Mouse (Mus musculus) CH12.LX (cell line): Measurements from ENCODE around the gene Shq1. TPM values are rescaled to one million over a fixed set of nuclear protein-coding genes. Genes with fewer than 3 reads are reported as not detected.

ENCODE experiments used
- DNase-seq: peaks from one replicate; pipeline ENCODE4 v3.0.0-alpha.2; 2013; ENCODE audit errors: extremely low read depth
- H3K27ac ChIP-seq: 2 replicates; pipeline ENCODE4 v1.5.1; 2012; ENCODE audit warnings: low read depth, mild to moderate bottlenecking, control low read depth, moderate library complexity; ENCODE audit not compliant: insufficient read depth
- H3K27me3 ChIP-seq: replicated peaks from 2 replicates; pipeline ENCODE3; 2012; ENCODE audit warnings: inconsistent platforms
- H3K36me3 ChIP-seq, 2 experiments: replicated peaks in 1 of 2; 2 replicates each; pipeline versions ENCODE3 to v1.6.1; 2012; ENCODE audit warnings: inconsistent platforms in 1 of 2, low read length in 1 of 2, mild to moderate bottlenecking in 1 of 2, mixed read lengths in 1 of 2, moderate library complexity in 1 of 2; ENCODE audit not compliant: control insufficient read depth in 1 of 2, insufficient read depth in 1 of 2
- H3K4me1 ChIP-seq, 2 experiments: 2 replicates each; pipeline ENCODE4 v1.6.1; 2012; ENCODE audit warnings: inconsistent platforms in 1 of 2, moderate library complexity in 1 of 2; ENCODE audit not compliant: insufficient read depth in 2 of 2, control insufficient read depth in 1 of 2
- H3K4me2 ChIP-seq: 2 replicates; pipeline ENCODE4 v1.6.1; 2012; ENCODE audit warnings: low read depth, mild to moderate bottlenecking, control low read depth; ENCODE audit not compliant: poor library complexity, insufficient read depth, severe bottlenecking
- H3K4me3 ChIP-seq, 3 experiments: fragments of 150-350 bp in 1 of 3; sonication (generic) in 1 of 3; replicated peaks in 1 of 3; 2 replicates each; pipeline versions ENCODE3 to v1.5.1; 2011 to 2012; ENCODE audit warnings: low read depth in 2 of 3, low read length in 2 of 3, mild to moderate bottlenecking in 2 of 3, moderate library complexity in 2 of 3, control low read depth in 1 of 3, improper control_type of control experiment in 1 of 3, inconsistent platforms in 1 of 3, mixed read lengths in 1 of 3; ENCODE audit not compliant: poor library complexity in 1 of 3
- H3K79me2 ChIP-seq: replicated peaks from 2 replicates; pipeline ENCODE4 v1.6.1; 2012; ENCODE audit warnings: mild to moderate bottlenecking, moderate library complexity; ENCODE audit not compliant: control insufficient read depth, poor library complexity, insufficient read depth, severe bottlenecking; ENCODE audit errors: extremely low read depth
- H3K9ac ChIP-seq: 2 replicates; pipeline ENCODE4 v1.6.1; 2012; ENCODE audit warnings: low read depth, mild to moderate bottlenecking, control low read depth, moderate library complexity; ENCODE audit not compliant: insufficient read depth
- H3K9me3 ChIP-seq: replicated peaks from 2 replicates; pipeline ENCODE3; 2012; ENCODE audit warnings: low read length, inconsistent platforms, mixed read lengths
- CTCF ChIP-seq, 2 experiments: IDR thresholded peaks in 1 of 2; conservative IDR thresholded peaks in 1 of 2; 2 replicates each; pipeline ENCODE4 v1.5.1; 2011 to 2012; ENCODE audit warnings: low read depth in 2 of 2, low read length in 2 of 2, improper control_type of control experiment in 1 of 2, inconsistent platforms in 1 of 2, mild to moderate bottlenecking in 1 of 2, moderate library complexity in 1 of 2
- EP300 ChIP-seq: IDR thresholded peaks from 2 replicates; pipeline ENCODE4 v1.6.1; 2011; ENCODE audit warnings: low read length, improper control_type of control experiment
- ETS1 ChIP-seq: conservative IDR thresholded peaks from 2 replicates; pipeline ENCODE4 v1.6.1; 2012; ENCODE audit warnings: low read depth, mild to moderate bottlenecking, inconsistent platforms, low read length, improper control_type of control experiment, moderate library complexity
- GABPA ChIP-seq: IDR thresholded peaks from 2 replicates; pipeline ENCODE4 v1.6.1; 2012; ENCODE audit warnings: low read depth, low read length, improper control_type of control experiment, inconsistent platforms; ENCODE audit not compliant: insufficient replicate concordance
- IRF4 ChIP-seq: IDR thresholded peaks from 2 replicates; pipeline ENCODE4 v1.6.1; 2014; ENCODE audit warnings: low read depth, mild to moderate bottlenecking, inconsistent platforms, low read length, improper control_type of control experiment
- JUN ChIP-seq: IDR thresholded peaks from 2 replicates; pipeline ENCODE4 v1.6.1; 2011; ENCODE audit warnings: low read depth, mild to moderate bottlenecking, low read length, improper control_type of control experiment, moderate library complexity; ENCODE audit not compliant: insufficient read depth
- MEF2A ChIP-seq: IDR thresholded peaks from 2 replicates; pipeline ENCODE4 v1.6.1; 2014; ENCODE audit warnings: low read depth, mild to moderate bottlenecking, inconsistent platforms, low read length, improper control_type of control experiment, borderline replicate concordance
- MXI1 ChIP-seq: IDR thresholded peaks from 2 replicates; pipeline ENCODE4 v1.6.1; 2011; ENCODE audit warnings: mild to moderate bottlenecking, low read depth, low read length, improper control_type of control experiment
- MYC ChIP-seq: IDR thresholded peaks from 2 replicates; pipeline ENCODE4 v1.6.1; 2011; ENCODE audit warnings: low read depth, mild to moderate bottlenecking, improper control_type of control experiment, low read length
- NRF1 ChIP-seq: IDR thresholded peaks from 2 replicates; pipeline ENCODE4 v1.6.1; 2014; ENCODE audit warnings: low read depth, mild to moderate bottlenecking, inconsistent platforms, low read length, improper control_type of control experiment, moderate library complexity
- PAX5 ChIP-seq: IDR thresholded peaks from 2 replicates; pipeline ENCODE4 v1.6.1; 2012; ENCODE audit warnings: low read length, inconsistent platforms, mixed read lengths
- POLR2A ChIP-seq: IDR thresholded peaks from 2 replicates; pipeline ENCODE4 v1.6.1; 2011; ENCODE audit warnings: low read depth, mild to moderate bottlenecking, improper control_type of control experiment, low read length
- RAD21 ChIP-seq: IDR thresholded peaks from 2 replicates; pipeline ENCODE4 v1.6.1; 2011; ENCODE audit warnings: low read depth, mild to moderate bottlenecking, low read length, improper control_type of control experiment, moderate library complexity
- SMC3 ChIP-seq: IDR thresholded peaks from 2 replicates; pipeline ENCODE4 v1.6.1; 2011; ENCODE audit warnings: low read depth, low read length, improper control_type of control experiment
- TBP ChIP-seq: conservative IDR thresholded peaks from 2 replicates; pipeline ENCODE4 v1.6.1; 2011; ENCODE audit warnings: low read depth, low read length, improper control_type of control experiment
- ZC3H11A ChIP-seq: IDR thresholded peaks from 2 replicates; pipeline ENCODE4 v1.6.1; 2012; ENCODE audit warnings: low read depth, mild to moderate bottlenecking, inconsistent platforms, low read length, improper control_type of control experiment
- ZMIZ1 ChIP-seq: IDR thresholded peaks from 2 replicates; pipeline ENCODE4 v1.6.1; 2012; ENCODE audit warnings: low read depth, mild to moderate bottlenecking, inconsistent platforms, low read length, improper control_type of control experiment
- ZNF384 ChIP-seq: IDR thresholded peaks from 2 replicates; pipeline ENCODE4 v1.6.1; 2012; ENCODE audit warnings: low read depth, low read length, improper control_type of control experiment, inconsistent platforms
- dilution Hi-C: fragments of 300-500 bp; cut with MboI; formaldehyde crosslinking; loops from 2 replicates; pipeline ENCODE4 v1.14.3; 2020; ENCODE audit warnings: low sequenced_read_pairs; ENCODE audit not compliant: extremely low pct_unique_long_range_greater_than_20kb, extremely low pct_ligation_motif_present
- in situ Hi-C: fragments of 300-500 bp; cut with MboI; formaldehyde crosslinking; loops from 3 replicates; pipeline ENCODE4 v1.14.3; 2019; ENCODE audit warnings: low sequenced_read_pairs, low pct_ligation_motif_present, low pct_unique_long_range_greater_than_20kb, mixed read lengths
- polyA plus RNA-seq: library from polyadenylated mRNA; unstranded; fragments of >175 nt; gene quantifications from 2 replicates; pipeline ENCODE4 v1.2.1, GENCODE M21; 2012; ENCODE audit warnings: low read depth; ENCODE audit not compliant: insufficient read length
- total RNA-seq, 2 experiments: library from RNA; depleted of rRNA; stranded (reverse); fragments of 300-350 nt in 1 of 2; fragments of >200 nt in 1 of 2; gene quantifications; 2 replicates each; pipeline ENCODE4 v1.2.3; 2012 to 2014

Gene Shq1
- total and polyA plus RNA-seq, 3 experiments: 26.6 to 32.3 (median 32.3) TPM

DNA sequence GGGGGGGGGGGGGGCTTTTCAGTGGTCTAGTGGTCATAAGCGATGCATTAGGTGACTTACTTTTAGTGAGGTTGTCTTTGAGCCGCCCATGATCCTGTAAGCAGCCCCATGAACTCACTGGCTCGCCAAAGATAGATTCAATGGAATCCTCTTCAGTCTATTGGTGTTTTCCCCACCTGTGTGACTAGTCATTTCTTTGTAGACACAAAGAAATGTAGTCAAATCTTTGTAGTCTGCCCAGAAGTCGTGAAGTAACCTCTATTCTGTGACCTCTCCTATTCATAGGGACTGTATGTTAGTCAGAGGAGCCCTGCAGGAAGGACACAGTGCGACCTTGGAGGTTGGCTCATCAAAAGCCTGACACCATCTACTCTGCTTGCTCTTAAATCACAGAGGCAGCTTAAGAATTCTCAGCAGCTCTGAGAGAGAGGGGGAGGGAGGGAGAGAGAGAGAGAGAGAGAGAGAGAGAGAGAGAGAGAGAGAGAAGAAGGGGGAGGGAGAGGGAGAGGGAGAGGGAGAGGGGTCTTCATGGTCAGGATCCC lies 150.3 kb downstream of the Shq1 start:
- Histone ChIP-seq H3K9ac (no peak overlapping the region), H3K36me3 (no peaks in the 10 kb centered on the region), H3K27me3 (peaks cover 10% of the 10 kb centered on the region), H3K27ac (no peak overlapping the region), H3K4me2 (no peak overlapping the region), H3K9me3 (no peaks in the 10 kb centered on the region), H3K79me2 (no peaks in the 10 kb centered on the region), H3K4me3 (no peak overlapping the region), H3K4me1 (peaks cover 11 to 53% of the 10 kb centered on the region in 2 experiments)
- TF ChIP-seq ETS1 (peak; percentile 58), TBP (no peak), JUN (no peak), MYC (no peak), PAX5 (no peak), POLR2A (no peak), ZC3H11A (no peak), MXI1 (no peak), RAD21 (no peak), MEF2A (peak; percentile 61; the same call in 1 of the 2 replicates), NRF1 (no peak), GABPA (no peak), EP300 (0 out of 2 replicates have a peak, but pooled peaks have one; percentile 35)
- in situ Hi-C loops: no loop called here
- DNase-seq: peak; percentile 55
- dilution Hi-C loops: no loop called here

DNA sequence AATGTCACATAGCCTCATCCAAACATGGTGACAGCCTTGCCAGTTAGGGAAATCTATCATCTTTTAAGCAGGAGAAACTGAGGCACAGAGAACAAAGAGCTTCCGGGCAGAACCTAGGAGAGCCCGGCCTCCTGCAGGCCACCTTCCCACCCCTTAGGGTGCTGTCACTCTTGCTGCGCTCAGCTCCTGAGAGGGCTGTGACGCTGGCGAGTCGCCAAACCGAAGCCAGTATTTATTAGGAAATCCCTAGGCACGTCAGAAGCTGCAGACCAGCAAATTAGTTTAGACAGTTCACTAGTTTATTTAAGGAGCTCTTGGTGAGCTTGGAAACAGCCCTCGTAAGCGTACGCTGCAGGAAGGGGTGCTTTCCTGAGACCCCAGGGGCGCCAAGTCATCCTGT lies 151.1 kb downstream of the Shq1 start:
- TF ChIP-seq MEF2A (no peak), RAD21 (no peak), JUN (no peak), ZNF384 (no peak), CTCF (conservative IDR thresholded peaks at IDR 0.05 in 1 of 2, IDR thresholded peaks at IDR 0.05 in 1 of 2; ENCODE audit: low read depth in 2 of 2, low read length in 2 of 2) (no peak), SMC3 (no peak), IRF4 (no peak), ZMIZ1 (no peak)
- Histone ChIP-seq H3K9me3 (no peaks in the 10 kb centered on the region), H3K36me3 (no peaks in the 10 kb centered on the region), H3K79me2 (no peaks in the 10 kb centered on the region), H3K27me3 (peaks cover 10% of the 10 kb centered on the region), H3K4me3 (no peak overlapping the region), H3K4me2 (no peak overlapping the region), H3K9ac (no peak overlapping the region), H3K27ac (no peak overlapping the region), H3K4me1 (peaks cover 11 to 56% of the 10 kb centered on the region in 2 experiments)
- no peak for DNase-seq
- in situ Hi-C loops (loop anchor here (10.0 kb wide), 1 partner anchor 355 kb away; no protein-coding TSS in a partner anchor), dilution Hi-C loops (no loop called here)

Other genes starting within 250 kb of the Shq1 start
- 0.08 TPM in 1 of 2 replicates, not detected in the other for gene Gxylt2, start 33.6 kb upstream of the Shq1 start, total RNA-seq (2012; rRNA removed)
- gene Gxylt2, start 33.6 kb upstream of the Shq1 start, total RNA-seq (2014; rRNA removed): 0.03 TPM in 1 of 2 replicates, not detected in the other
- not detected in 2 replicates for gene Gxylt2, start 33.6 kb upstream of the Shq1 start, polyA plus RNA-seq
- gene Ppp4r2, start 162.5 kb upstream of the Shq1 start, total RNA-seq (2012; rRNA removed): 53.3 and 60.1 TPM in 2 replicates
- 134 and 144 TPM in 2 replicates for gene Ppp4r2, start 162.5 kb upstream of the Shq1 start, total RNA-seq (2014; rRNA removed)
- gene Ppp4r2, start 162.5 kb upstream of the Shq1 start, polyA plus RNA-seq: 112 and 115 TPM in 2 replicates